Mouse (Mus musculus) CH12F3 (cell line): ENCODE results near the gene Gm11639.
"Not testable (repeated sequence)": the region's sequence is repeated elsewhere in the genome, so short reads cannot be mapped to it uniquely, and the experiment has no call there.

Experiments
- in situ Hi-C: fragments of 300-500 bp; cut with MboI; formaldehyde crosslinking; loops from 2 replicates; pipeline ENCODE4 v1.14.3; 2020; ENCODE audit warnings: low sequenced_read_pairs

Gene Gm11639

DNA sequence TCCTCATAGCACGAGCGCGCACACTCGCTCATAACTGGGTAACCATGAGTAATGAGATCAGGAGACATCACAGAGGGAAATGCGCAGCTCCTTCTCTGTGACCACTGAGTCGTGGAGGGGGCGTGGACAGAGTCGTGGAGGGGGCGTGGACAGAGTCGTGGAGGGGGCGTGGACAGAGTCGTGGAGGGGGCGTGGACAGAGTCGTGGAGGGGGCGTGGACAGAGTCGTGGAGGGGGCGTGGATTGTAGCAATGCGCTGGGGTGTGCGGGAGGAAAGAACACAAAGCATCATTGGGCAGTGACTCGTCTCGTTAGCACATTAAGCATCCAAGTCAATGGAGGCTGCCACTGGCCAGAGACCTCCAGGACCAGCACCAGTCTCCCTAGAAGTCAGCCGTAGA, 426.9 kb downstream of the Gm11639 start:
- in situ Hi-C loops, result not testable (repeated sequence)

DNA sequence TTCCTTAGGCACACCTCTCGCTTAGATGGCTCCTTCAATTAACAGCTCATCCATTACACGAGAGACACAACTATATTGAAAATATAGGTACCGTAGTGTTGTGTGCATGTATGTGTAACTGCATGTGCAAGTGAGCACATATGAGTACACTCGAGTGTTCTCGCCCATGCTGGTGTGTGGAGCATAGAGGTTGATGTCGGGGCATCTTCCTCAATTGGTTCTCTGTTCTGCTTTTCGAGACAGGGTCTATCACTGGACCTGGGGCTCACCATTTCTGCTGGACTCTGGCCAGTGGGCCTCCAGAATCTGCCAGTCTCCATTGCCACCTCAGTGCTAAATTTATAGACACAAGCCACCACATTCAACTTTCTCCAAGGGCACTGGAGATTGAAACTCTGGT, 432.3 kb downstream of the Gm11639 start:
- in situ Hi-C loops, result no loop called here

DNA sequence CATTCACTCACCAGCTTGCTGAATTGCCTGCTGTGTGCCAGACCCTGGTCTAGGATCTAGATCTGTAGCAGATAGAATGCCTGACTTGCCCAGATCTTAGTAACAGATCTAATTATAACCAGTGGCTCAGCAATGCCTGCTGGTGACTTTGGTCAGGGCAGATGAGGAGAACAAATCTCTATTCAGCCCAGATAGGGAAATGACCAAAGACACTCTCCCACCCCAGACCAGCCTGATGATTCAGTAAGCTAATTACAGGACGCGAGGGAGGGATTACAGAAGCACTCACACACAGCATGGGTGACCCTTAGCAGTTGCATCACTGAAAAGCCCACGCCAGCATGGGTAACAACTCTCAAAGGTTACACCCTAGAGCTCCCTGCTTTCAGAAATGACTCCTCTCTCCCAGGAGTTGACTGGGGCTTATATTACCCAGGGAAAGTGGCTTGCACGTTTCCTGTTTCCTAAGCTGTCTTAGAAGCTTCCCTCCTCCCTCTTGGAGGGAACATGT, 435.1 kb downstream of the Gm11639 start:
- in situ Hi-C loops, result no loop called here

DNA sequence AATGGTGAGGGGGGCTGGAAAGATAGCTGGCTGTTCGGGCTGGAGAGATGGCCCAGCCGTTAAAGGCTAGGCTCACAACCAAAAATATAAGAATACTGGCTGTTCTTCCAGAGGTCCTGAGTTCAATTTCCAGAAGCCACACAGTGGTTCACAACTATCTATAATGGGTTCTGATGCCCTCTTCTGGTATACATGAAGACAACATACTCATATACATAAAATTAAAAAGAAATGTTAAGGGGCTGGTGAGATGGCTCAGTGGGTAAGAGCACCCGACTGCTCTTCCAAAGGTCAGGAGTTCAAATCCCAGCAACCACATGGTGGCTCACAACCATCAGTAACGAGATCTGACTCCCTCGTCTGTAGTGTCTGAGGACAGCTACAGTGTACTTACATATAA, 436.3 kb downstream of the Gm11639 start:
- in situ Hi-C loops, result not testable (repeated sequence)

DNA sequence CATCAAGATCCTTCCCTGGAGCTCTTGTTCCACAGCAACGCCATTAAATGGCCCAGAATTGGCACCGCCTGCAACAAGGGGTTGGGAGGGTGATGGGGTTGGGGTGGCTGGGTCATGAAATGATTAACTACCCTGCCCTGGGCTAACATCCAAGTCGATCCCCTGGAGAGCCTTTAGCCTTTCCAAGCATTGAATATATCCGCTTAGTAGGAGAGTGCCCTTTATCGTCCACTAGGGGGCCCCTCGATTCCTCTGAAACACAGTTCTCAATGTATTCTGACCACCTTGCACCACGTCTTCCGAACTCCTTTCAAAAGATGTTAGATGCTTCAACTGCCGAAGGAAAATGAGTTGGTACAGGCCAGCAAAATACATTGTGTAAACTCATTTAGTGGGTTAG, 438.5 kb downstream of the Gm11639 start:
- in situ Hi-C loops, result no loop called here

DNA sequence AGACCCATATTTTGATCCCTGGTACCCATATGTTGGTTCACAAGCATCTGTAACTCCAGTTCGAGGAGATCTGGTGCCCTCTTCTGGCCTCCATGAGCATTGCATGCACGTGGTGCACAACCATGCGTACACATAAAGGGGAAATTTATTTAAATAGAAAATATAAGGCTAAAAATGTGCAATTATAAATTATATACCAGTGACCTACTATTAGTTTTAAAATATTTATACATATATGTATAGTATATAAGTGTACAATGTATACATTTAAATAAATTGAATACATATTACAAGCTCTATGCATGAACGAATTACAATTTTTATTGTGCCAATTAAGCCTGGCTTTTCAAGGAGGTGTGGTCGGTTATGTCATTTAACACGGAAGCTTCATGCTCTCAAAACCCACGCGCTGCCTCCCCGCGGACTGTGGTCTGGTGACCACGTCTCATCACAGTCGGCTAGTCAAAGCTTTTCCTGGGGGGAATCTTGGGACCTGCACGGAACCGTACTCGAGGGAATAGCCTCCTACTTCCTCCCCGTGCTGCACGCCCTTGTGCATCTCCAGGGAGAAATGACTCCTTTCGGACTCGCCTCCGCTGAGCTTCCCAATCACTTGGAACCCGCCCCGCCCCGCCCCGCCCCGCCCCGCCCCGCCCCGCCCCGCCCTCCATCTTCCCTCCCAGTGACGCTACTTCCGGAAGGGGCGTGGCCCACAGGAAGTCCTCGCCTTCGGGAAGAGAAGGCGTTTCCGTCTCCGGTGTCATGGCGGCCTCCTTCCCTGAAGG, 440.4 kb downstream of the Gm11639 start, which contains the start of gene Mettl2:
TSS of gene Mettl2 (plus strand) at position 691 of the 785 bp plus-strand sequence.
- in situ Hi-C loops, result no loop called here

DNA sequence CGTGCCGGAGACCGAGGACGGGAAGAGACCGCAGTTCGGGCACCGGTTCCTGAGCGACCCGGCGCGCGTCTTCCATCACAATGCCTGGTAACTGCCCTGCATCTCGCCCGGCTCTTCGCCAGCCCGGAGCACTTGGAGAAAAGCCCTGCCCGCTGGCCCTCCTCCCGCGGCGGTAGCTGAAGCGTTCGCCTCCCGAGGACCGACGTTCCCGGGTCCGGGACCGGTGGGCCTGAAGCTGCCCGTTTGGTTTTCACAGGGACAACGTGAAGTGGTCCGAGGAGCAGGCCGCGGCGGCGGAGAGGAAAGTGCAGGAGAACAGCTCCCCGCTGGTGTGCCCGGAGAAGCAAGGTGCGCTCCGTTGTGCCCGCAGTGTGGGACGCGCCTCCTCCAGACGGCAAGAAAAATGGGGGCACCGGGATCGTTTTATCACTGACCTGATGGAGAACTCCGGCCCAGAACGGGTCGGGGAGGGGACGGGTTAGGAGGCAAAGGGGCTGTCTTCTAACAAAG, 441.1 kb downstream of the Gm11639 start:
- in situ Hi-C loops, result no loop called here

GRCm38 (mm10) chr11:105135692-105136091, 450.2 kb downstream of the Gm11639 start:
- in situ Hi-C loops, result no loop called here

- in situ Hi-C loops, result not testable (repeated sequence)
Observed at GRCm38 (mm10) chr11:105137255-105137654, 451.7 kb downstream of the Gm11639 start.

DNA sequence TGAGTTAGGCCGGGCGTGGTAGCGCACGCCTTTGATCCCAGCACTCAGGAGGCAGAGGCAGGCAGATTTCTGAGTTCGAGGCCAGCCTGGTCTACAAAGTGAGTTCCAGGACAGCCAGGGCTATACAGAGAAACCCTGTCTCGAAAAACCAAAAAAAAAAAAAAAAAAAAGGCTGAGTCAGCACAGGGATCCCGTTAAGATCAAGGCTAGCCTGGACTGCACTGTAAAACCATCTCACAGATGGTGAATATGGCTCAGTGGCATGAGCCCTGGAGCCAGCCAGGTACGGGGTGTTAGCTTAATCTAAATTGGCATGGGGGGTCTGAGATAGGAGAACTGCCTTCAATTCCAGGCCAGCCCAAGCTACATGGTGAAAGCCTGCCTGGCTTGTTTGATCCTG, 455.0 kb downstream of the Gm11639 start:
- in situ Hi-C loops, result not testable (repeated sequence)

DNA sequence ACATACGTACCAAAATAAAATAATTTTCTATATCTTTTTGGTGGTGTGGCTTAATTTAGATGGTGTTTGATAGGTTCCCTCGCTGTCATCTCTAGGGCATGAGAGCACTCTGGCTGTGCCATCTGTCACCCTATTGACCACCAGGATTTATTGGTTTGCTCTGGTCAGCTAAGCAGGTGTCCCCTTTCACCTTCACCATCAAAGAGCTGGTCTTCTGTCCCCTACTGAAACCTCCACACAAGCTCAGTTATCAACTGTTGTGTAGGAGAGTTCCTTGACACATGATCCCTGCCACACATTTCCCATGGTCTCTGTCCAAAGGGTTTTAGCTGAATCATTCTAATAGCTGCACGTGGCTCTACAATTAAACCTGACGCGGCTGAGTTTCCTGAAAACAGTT, 455.6 kb downstream of the Gm11639 start:
- in situ Hi-C loops, result no loop called here

- in situ Hi-C loops, result no loop called here
Observed at GRCm38 (mm10) chr11:105143564-105143963, 458.1 kb downstream of the Gm11639 start.

DNA sequence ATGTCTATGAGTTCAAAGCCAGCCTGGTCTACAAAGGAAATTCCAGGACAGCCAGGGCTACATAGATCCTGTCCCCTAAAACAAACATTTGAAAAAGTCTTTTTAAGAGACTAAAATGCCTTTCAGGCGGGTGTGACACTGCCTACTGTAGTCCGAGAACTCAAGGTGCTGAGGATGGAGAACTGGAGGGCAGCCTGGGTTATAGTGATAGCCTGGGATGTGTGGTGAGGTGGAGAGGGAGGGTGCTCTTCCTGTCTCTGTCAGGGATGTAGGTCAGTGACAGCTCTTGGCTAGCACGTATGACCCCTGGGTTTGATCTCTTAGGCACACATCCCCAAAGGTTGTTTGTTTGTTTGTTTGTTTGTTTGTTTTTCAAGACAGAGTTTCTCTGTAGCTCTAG, 458.6 kb downstream of the Gm11639 start:
- in situ Hi-C loops, result no loop called here

DNA sequence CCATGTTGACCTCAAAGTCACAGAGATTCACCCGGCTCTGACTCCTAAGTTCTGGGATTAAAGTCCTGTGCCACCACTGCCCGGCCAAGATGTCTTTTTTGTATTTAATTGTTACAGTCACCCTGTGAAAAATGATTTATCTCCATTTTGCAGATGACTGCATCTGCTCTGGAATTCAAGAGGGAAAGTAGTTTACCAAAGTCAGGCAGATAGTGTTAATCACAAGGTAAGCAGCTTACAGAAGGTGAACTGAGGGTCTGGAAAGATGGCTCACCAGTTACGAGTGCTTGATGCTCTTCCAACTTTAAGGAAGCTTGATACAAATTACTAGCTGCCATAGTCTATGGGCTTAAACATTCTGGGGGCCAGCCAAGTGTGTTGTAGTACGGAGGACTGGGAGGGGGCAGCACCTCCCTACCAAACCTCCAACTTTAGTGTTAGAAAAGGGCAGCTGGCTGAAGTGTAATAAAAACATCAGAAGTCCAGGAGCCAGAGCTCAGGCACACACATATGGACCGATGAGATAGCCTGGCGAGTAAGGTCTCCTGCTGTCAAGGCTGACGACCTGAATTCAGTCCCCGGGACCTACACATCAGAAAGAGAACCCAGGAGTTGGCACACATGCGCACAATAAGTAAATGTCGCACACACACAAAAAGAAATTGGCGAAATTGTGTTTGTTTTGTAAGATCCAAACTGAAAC, 459.2 kb downstream of the Gm11639 start:
- in situ Hi-C loops, result no loop called here

DNA sequence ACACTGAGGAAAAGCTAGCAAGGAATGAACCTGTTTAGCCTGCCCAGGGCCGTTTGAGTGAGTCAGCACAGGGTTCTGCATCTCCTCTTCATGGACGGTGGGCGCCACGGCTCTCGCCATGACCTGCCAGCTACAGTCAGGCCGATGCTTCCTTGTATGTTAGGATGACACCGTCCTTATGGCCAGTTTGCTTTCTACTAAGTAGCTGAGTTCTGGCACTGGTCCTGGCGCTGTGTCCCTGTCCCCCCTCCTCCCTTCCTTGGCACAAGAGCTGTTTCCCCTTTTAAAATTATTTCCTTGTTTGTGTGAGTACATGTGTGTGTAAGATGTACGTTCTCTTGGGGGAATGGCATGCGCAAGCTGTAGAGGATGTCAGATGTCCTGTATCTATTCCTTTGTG, 459.7 kb downstream of the Gm11639 start:
- in situ Hi-C loops, result no loop called here

GRCm38 (mm10) chr11:105146593-105146992, 461.1 kb downstream of the Gm11639 start, which contains the start of gene Gm10842:
TSS of gene Gm10842 (plus strand) at chr11:105146893.
- in situ Hi-C loops, result no loop called here

GRCm38 (mm10) chr11:105149353-105149752, 463.8 kb downstream of the Gm11639 start:
- in situ Hi-C loops, result no loop called here

- in situ Hi-C loops, result no loop called here
Observed at GRCm38 (mm10) chr11:105149766-105150165, 464.3 kb downstream of the Gm11639 start.

DNA sequence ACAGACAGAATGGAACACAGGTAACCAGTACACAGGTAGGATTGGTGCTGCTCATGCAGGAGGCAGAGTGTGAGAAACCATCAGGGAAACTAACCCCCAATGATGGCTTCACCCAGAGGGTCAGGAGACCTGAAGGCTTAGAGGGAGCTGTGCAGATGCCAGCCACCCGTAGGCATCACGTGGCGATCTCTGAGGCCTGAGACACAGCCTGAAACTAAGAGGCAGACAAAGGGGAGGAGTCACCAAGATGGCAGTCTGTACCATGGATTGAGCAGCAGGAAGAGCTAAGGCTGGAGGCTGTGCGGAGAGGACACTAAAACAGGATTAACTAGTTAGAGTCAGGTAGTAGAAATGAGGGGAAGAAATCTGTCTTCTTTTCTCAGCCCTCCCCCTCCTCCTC, 465.2 kb downstream of the Gm11639 start:
- in situ Hi-C loops, result no loop called here

DNA sequence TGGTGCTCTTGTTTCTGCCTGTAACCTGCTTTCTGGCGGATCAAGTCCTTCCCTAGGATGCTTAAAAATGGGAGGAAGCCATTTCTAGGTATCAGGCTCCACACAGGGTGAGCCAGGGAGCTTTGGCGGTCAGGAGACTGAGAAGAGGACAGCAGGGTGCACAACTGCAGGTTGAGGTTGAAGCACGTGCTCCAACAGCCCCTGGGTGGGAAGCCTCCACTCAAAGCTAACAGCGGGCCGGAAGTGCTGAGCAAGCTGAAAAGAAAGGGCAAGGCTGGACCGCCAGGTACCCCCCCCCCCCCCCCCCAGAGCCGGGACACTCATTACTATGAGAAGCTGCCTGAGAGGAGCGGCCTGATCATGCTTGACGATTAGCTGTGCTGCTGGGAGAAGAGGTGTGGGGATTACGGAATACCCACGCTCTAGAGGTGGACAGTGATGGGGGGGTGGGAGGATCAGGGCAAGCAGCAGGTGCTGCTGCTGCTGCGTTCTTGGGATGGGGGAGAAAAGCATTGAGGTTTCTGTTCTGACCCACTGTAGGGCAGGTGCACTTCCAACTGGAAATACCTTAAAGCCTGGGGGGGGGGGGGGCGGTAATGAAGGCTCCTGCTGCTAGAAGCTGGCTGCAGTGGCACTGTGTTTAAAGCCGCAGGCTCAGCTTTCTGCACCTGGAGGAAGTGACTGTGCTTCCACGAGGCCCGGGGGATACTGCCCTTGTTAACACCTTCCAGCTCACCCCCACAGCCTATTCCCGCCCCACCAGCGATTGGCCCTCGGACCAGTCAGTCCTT, 465.9 kb downstream of the Gm11639 start:
- in situ Hi-C loops, result no loop called here

DNA sequence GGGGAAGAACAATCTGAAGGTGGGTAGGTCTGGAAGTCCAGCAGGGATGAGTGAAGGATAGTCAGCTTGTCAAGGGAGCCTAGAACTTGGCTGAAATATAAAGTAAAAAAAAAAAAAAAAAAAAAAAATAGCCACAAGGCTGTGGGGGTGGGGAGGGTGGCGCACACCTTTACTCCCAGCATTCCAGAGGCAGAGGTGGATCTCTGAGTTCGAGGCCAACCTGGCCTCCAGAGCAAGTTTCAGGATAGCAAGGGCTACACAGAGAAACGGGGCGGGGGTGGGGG, 466.5 kb downstream of the Gm11639 start:
- in situ Hi-C loops, result no loop called here
